Mouse (Mus musculus) hematopoietic stem cell, adult 5-6 weeks (primary cell): ENCODE results near the gene Cth. TPM values are rescaled to one million over a fixed set of nuclear protein-coding genes. Genes with fewer than 3 reads are reported as not detected.

Experiments used
- ATAC-seq, 2 experiments: fragments of 125-278 bp in 1 of 2; replicated peaks in 1 of 2; 2 replicates each; pipeline ENCODE4 v1.8.0; 2016 to 2017; ENCODE audit warnings: inconsistent platforms in 2 of 2, mild to moderate bottlenecking in 2 of 2, moderate number of reproducible peaks in 2 of 2, low read depth in 1 of 2, moderate TSS enrichment in 1 of 2; ENCODE audit not compliant: low FRiP score in 2 of 2, poor library complexity in 2 of 2, severe bottlenecking in 2 of 2, insufficient read depth in 1 of 2, low TSS enrichment in 1 of 2
- total RNA-seq: library from RNA; stranded (forward); fragments of 172-1452, 232-1000 nt; gene quantifications from 2 replicates; pipeline ENCODE4 v1.2.3, GENCODE M21; 2017

Cth gene
- total RNA-seq, 1 experiment from 2014 or later = not detected

DNA sequence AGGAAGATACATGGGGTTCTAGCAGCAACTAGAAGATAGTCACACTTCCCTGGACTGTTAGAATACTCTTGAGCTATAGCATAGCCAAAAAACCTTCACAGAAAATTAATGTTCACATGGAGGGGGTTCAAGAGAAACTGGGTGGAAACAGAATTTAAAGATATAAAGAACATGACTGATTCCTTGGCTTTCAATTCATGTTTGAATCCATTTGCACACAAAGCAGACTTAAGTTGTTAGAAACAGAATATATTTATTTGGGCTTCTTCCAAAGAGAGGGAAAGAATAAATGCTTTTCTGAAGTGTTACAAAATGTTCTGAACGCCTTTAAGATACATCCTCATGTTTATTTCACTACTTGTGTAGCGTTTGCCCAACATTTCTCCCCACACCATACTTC is 57.0 kb downstream of the Cth start:
- no peak for ATAC-seq

DNA sequence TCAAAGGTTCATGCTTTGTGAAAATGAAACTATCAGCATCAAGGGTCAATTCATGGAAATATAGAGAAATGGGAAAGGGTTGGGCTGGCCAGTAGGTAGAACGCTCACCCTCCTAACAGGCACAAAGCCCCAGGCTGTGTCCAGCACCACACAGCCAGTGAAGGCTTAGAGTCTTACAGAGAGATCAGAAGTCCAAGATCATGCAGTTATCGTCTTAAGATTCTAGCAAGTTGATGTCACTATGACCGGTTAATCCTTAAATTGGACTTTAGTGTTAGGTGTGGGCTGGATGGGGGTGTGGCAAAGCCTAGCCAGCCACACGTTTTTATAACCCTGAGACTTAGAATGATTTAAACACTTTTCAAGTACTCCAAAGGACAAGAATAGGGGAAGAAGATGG is 58.6 kb downstream of the Cth start:
- ATAC-seq = no peak

- no peak for ATAC-seq
These were observed 59.0 kb downstream of the Cth start for GRCm38 (mm10) chr3:157865848-157866247.

DNA sequence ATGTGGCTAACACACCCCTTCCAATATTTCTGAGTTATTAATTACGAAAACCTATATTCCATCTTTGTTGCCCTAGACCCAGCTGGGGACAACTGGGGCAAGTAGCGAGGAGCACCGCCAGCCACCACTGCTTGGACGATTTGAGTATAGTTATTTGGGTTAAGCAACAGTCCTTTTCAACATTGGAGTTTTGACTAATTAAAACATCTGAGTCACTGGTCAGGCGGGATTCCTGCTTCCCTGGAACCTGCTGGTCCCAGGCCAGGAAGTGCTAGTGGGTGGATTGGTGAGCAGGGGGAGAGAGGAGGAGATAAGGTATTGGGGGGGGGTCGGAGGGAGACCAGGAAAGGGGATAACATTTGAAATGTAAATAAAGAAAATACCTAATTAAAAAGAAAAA is 59.4 kb downstream of the Cth start:
- no peak for ATAC-seq

DNA sequence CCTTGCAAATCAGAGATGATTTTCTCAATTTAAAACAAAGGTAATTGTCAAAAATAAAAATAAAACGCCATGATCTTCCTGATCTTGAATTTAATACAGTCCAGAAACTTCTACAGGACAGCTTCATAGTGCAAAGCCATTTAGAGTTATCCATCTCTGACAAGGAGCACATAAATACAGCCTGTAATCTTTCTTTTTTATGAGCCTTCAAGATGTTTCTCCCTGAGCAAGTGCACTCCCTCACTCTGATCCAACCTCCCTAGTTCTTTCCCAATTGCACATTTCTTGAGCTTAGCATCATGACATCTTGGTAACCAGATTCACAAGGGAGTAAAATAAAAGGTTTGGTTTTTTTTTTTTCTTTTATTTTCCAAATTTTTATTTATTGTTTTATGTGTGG is 72.1 kb downstream of the Cth start:
- ATAC-seq = no peak

GRCm38 (mm10) chr3:157848503-157848902 is 76.4 kb downstream of the Cth start:
- no peak for ATAC-seq

- ATAC-seq = no peak
These were observed 77.3 kb downstream of the Cth start for GRCm38 (mm10) chr3:157847338-157848284.

Other genes with a start within 250 kb of the Cth start
- 48.2 and 49.6 TPM in 2 replicates for gene Ankrd13c, start 22.2 kb upstream of the Cth start, total RNA-seq
- gene Srsf11, start 111.6 kb upstream of the Cth start, total RNA-seq = 350 and 393 TPM in 2 replicates
- 36.1 and 48.3 TPM in 2 replicates for gene Lrrc40, start 111.6 kb upstream of the Cth start, total RNA-seq